Mouse (Mus musculus) gastrocnemius, adult 8-10 months (tissue): ENCODE measurements at regions not wholly inside any gene's neighbourhood (a gene's known extent, or its start where the extent isn't known, plus 50 kb on each side); places are given as distances from the start of the nearest gene placed in this dataset.
"Not testable (repeated sequence)": the region's sequence is repeated elsewhere in the genome, so short reads cannot be mapped to it uniquely, and the experiment has no call there.

Experiments
- DNase-seq, 2 experiments: peaks; one replicate each; pipeline ENCODE4 v3.0.0; 2022; ENCODE audit warnings: low spot score in 2 of 2

- DNase-seq, result no peak
Observed at GRCm38 (mm10) chr9:98091105-98091504, 58.1 kb upstream of the Clstn2 start.

- DNase-seq, result no peak
Observed at GRCm38 (mm10) chr9:98095064-98095790, 62.2 kb upstream of the Clstn2 start.

- DNase-seq, result no peak
Observed at GRCm38 (mm10) chr9:98123390-98123789, 90.4 kb upstream of the Clstn2 start.

- no peak for DNase-seq
Observed at GRCm38 (mm10) chr9:98129596-98129995, 96.6 kb upstream of the Clstn2 start.

GRCm38 (mm10) chr9:98130849-98131248 lies 97.9 kb upstream of the Clstn2 start:
- DNase-seq, result no peak

GRCm38 (mm10) chr9:98140546-98140945 lies 107.6 kb upstream of the Clstn2 start:
- DNase-seq, result no peak

- no peak for DNase-seq
Observed at GRCm38 (mm10) chr9:98142121-98142520, 109.1 kb upstream of the Clstn2 start.

GRCm38 (mm10) chr9:98146901-98147300 lies 113.9 kb upstream of the Clstn2 start:
- no peak for DNase-seq

- DNase-seq, result no peak
Observed at GRCm38 (mm10) chr9:98158421-98158820, 125.4 kb upstream of the Clstn2 start.

GRCm38 (mm10) chr9:98164489-98164888 lies 122.7 kb upstream of the Nmnat3 start:
- no peak for DNase-seq

- no peak for DNase-seq
Observed at GRCm38 (mm10) chr9:98174056-98174455, 113.2 kb upstream of the Nmnat3 start.

GRCm38 (mm10) chr9:98176701-98177380 lies 110.4 kb upstream of the Nmnat3 start:
- DNase-seq, result peak in 1 of 2 experiments; percentile 0

- DNase-seq, result no peak
Observed at GRCm38 (mm10) chr9:98180766-98181165, 106.5 kb upstream of the Nmnat3 start.

GRCm38 (mm10) chr9:98186757-98187300 lies 100.4 kb upstream of the Nmnat3 start:
- no peak for DNase-seq

- DNase-seq, result no peak
Observed at GRCm38 (mm10) chr9:98194356-98194755, 92.9 kb upstream of the Nmnat3 start.

GRCm38 (mm10) chr9:98218824-98219223 lies 68.4 kb upstream of the Nmnat3 start:
- no peak for DNase-seq

GRCm38 (mm10) chr9:98220367-98220766 lies 66.9 kb upstream of the Nmnat3 start:
- DNase-seq, result no peak

GRCm38 (mm10) chr9:98221766-98222165 lies 65.5 kb upstream of the Nmnat3 start:
- no peak for DNase-seq

GRCm38 (mm10) chr9:98228226-98228625 lies 59.0 kb upstream of the Nmnat3 start:
- no peak for DNase-seq

- no peak for DNase-seq
Observed at GRCm38 (mm10) chr9:98228907-98229306, 58.3 kb upstream of the Nmnat3 start.

- not testable (repeated sequence) for DNase-seq
Observed at GRCm38 (mm10) chr9:98234731-98235130, 52.5 kb upstream of the Nmnat3 start.
